Mouse (Mus musculus) gastrocnemius, adult 2 months (tissue): Measurements from ENCODE around the gene Fgfrl1. TPM values are rescaled to one million over a fixed set of nuclear protein-coding genes. Genes with fewer than 3 reads are reported as not detected.

Experiments
- DNase-seq: peaks from one replicate; pipeline ENCODE4 v3.0.0; 2022
- H3K27ac ChIP-seq: fragments of 200-600 bp; 2 replicates; pipeline ENCODE4 v1.8.1; 2022; ENCODE audit warnings: mild to moderate bottlenecking
- H3K4me3 ChIP-seq: fragments of 200-600 bp; 2 replicates; pipeline ENCODE4 v1.8.1; 2022; ENCODE audit warnings: mild to moderate bottlenecking, moderate library complexity
- CTCF ChIP-seq: fragments of 200-600 bp; IDR thresholded peaks from 2 replicates; pipeline ENCODE4 v1.8.1; 2022; ENCODE audit warnings: antibody characterized with exemption, mild to moderate bottlenecking, moderate library complexity
- intact Hi-C: fragments of 180-260 bp; cut with DNase I; formaldehyde crosslinking; loops from one replicate; pipeline ENCODE4 v1.15.1; 2025
- total RNA-seq, 2 experiments: library from RNA; stranded (reverse); gene quantifications; 2 replicates each; pipeline ENCODE4 v1.2.3; 2021

Fgfrl1 gene
- total RNA-seq, 2 experiments from 2014 or later, result 18.0 to 45.2 TPM

GRCm38 (mm10) chr5:108655381-108655780, 36.8 kb upstream of the Fgfrl1 start:
- intact Hi-C loops, result no loop called here
- Histone ChIP-seq H3K4me3 (no peak overlapping the region), H3K27ac (no peak overlapping the region)
- no peak for DNase-seq
- no peak for TF ChIP-seq CTCF

DNA sequence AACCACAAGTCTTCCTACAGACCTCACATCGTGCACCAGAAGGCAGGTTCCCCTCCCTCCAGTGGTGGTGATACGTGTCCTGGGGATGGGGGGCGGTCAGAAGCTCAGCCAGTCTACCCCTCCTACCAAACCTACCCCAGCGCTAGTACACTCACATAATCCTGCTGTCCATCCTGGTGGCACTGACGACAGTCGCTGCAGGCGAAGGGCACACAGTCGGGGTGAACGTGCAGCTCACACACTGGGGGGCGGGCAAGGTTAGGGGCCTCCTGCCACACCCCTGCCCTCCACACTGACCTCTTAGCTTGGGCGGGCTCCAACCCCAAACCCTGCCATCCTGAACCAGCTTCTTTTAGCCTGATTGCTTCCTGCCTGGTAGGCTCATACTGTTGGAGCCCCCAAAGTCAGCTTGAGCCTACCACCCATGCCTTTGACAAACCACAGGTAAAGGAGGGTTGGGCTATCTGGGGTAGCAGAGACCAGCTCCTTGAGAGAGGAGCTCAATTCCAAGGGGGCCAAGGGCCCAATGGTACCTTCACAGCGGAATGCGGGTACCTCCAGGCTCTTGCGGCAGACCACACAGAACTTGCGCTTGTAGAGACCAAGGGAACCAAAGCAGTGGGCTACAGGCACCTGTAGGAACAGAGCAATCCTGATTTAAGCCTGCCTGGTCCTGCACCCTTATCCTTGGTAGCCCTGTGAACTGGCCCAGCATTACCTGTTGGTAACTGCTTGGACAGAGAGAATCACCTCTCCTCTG, 36.1 kb upstream of the Fgfrl1 start:
- no peak for TF ChIP-seq CTCF
- H3K27ac ChIP-seq, result no peak overlapping the region
- intact Hi-C loops, result no loop called here
- H3K4me3 ChIP-seq, result no peak overlapping the region
- no peak for DNase-seq

- intact Hi-C loops, result no loop called here
- no peak for TF ChIP-seq CTCF
- no peak overlapping the region for H3K27ac ChIP-seq
- H3K4me3 ChIP-seq, result no peak overlapping the region
- no peak for DNase-seq
Measured at GRCm38 (mm10) chr5:108657406-108657805, 34.8 kb upstream of the Fgfrl1 start.

GRCm38 (mm10) chr5:108658611-108659010, 33.6 kb upstream of the Fgfrl1 start:
- no peak for DNase-seq
- no peak for TF ChIP-seq CTCF

DNA sequence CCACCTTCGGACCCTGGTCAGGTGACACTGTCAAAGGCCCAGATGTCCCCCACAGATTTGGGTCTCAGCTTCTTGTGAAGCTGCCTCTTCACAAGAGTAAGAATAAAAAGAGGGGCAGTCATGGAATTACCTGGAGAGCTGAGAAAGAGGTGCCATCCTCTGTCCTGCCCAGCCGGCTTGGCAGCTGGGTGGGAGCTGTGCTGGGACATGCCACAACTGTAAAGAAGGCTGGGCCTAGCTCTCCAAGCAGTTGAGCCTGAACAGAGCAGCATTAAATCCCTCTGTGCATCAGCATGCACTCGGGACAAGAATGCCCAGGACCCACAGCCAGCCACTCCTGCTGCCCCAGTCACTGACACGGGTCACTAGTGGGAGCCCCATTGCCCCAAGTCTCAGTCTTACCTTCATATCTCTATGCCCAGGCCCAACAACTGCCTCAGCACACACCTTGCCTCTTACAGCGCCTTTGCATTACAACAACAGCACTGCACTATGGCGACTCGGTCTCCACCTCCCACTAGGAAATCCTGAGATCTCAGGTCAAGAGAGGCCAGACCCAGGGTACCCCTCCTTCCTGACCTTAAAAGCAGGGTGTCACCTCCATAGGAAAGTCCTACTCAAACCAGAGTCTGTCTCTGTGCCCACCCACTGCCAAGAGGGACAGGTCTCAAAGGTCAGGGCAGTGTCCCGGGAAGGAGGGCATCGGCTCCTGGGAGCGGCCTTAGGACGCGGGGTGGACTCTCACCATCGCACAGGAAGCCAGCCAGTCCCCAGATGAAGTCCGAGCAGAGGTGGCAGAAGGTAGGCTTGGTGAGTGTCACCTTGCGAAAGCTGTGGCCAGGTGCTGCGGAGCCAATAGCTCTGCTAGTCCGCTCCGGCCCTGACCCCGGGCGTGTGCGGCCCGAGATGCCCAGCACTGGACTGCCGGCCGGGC, 32.2 kb upstream of the Fgfrl1 start, which contains the start of gene Idua:
Gene Idua (plus strand): TSS at position 634 of the 934 bp plus-strand sequence.
- TF ChIP-seq CTCF, result no peak
- Histone ChIP-seq H3K27ac (peak within 1 kb of the TSS; percentile 89), H3K4me3 (peak within 1 kb of the TSS; percentile 79)
- no peak for DNase-seq
- intact Hi-C loops, result no loop called here

More at GRCm38 (mm10) chr5:108658611-108659010, 33.6 kb upstream of the Fgfrl1 start:
- Histone ChIP-seq H3K27ac (no peak overlapping the region), H3K4me3 (no peak overlapping the region)
- intact Hi-C loops, result no loop called here

DNA sequence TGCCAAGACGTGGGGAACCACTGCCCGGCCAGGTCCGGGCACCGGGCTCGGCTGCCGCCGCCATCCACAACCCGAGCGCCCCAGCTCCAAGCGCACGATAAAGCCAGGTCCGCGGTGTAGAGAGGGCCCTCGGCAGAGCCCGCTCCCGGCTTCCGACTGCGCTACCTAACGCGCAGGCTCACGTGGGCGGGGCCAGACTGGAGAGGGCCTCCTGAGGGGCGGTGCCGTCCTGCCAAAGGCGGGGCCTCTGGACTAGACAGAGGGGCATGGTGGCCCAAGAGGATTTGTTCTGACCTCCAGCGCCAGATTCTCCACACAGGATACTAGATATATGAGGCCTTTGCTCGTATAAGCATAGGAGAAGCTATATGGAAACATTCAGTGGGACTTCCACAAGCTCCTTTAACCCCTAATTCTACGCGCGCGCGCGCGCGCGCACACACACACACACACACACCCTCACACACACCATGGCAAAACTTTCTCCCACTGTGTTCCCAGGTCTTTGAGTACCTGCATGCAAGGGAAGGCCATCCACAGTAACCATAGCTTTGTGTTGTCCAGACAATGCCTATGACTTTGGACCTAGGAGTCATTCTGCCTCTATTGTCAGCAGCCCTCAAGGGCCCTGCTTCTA, 31.4 kb upstream of the Fgfrl1 start:
- intact Hi-C loops, result no loop called here
- TF ChIP-seq CTCF, result no peak
- peak; percentile 96 for DNase-seq
- Histone ChIP-seq H3K27ac (peak overlapping the region; percentile 89), H3K4me3 (peak overlapping the region; percentile 79)

DNA sequence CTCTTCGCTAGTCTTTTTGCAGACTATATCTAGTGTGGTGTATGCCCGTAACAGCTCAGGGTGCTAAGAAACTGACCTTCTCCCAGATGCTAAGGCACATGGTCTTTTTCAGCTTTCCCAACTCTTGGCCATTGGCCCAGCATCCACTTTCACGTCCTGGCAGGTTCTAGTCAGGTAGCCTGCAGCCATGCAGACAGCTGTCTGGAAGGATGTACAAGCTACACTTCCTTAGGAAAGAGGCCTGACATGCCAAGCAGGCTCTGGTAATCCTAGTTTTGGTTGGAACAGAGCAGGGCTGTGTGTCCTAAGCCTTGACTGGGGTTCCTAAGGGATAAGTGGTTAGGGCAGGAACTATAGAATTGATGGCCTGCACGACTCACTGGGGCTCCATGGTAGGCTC, 29.4 kb upstream of the Fgfrl1 start:
- DNase-seq, result no peak
- intact Hi-C loops, result no loop called here
- no peak overlapping the region for H3K4me3 ChIP-seq
- TF ChIP-seq CTCF, result no peak
- H3K27ac ChIP-seq, result no peak overlapping the region

GRCm38 (mm10) chr5:108665066-108665465, 27.1 kb upstream of the Fgfrl1 start:
- DNase-seq, result no peak
- no peak for TF ChIP-seq CTCF
- intact Hi-C loops, result loop anchor here (5.0 kb wide), 1 partner anchor 233 kb away; the partner anchor contains the start of gene Atp5k
- H3K27ac ChIP-seq, result no peak overlapping the region
- no peak overlapping the region for H3K4me3 ChIP-seq

- intact Hi-C loops, result loop anchor here (5.0 kb wide), 1 partner anchor 235 kb away; the partner anchor contains the start of gene Atp5k
- TF ChIP-seq CTCF, result 0 out of 2 replicates have a peak, but pooled peaks have one; percentile 1
- DNase-seq, result no peak
- Histone ChIP-seq H3K4me3 (no peak overlapping the region), H3K27ac (no peak overlapping the region)
Measured at GRCm38 (mm10) chr5:108667370-108667769, 24.8 kb upstream of the Fgfrl1 start.

DNA sequence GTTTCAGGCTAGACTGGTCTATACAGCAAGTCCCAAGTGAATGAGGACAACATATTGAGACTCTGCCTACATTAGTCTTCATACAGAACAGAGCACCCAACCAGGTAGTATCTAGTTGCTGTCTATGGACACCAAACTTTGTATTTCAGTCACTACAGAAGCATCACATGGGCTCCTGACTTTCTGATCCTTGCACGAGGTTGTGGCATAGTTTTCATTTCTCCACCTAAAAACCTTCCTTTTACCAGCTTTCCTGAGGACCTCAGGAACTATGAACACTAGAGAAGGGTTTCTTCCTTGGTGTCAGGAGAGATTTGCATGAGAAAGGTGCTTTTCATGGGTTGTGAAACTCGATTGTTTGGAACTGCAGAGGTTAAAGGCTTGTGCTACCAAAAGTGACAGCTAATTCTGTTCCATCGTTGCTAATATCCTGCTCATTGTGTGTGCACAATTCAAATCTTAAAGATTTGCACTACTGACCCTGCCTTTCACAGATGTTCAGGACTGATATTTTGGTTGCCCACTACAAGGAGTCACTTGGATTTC, 23.7 kb upstream of the Fgfrl1 start:
- DNase-seq, result no peak
- peak overlapping the region; percentile 99 for H3K27ac ChIP-seq
- no peak for TF ChIP-seq CTCF
- H3K4me3 ChIP-seq, result peak overlapping the region; percentile 75
- intact Hi-C loops, result loop anchor here (5.0 kb wide), 1 partner anchor 236 kb away; the partner anchor contains the start of gene Atp5k

DNA sequence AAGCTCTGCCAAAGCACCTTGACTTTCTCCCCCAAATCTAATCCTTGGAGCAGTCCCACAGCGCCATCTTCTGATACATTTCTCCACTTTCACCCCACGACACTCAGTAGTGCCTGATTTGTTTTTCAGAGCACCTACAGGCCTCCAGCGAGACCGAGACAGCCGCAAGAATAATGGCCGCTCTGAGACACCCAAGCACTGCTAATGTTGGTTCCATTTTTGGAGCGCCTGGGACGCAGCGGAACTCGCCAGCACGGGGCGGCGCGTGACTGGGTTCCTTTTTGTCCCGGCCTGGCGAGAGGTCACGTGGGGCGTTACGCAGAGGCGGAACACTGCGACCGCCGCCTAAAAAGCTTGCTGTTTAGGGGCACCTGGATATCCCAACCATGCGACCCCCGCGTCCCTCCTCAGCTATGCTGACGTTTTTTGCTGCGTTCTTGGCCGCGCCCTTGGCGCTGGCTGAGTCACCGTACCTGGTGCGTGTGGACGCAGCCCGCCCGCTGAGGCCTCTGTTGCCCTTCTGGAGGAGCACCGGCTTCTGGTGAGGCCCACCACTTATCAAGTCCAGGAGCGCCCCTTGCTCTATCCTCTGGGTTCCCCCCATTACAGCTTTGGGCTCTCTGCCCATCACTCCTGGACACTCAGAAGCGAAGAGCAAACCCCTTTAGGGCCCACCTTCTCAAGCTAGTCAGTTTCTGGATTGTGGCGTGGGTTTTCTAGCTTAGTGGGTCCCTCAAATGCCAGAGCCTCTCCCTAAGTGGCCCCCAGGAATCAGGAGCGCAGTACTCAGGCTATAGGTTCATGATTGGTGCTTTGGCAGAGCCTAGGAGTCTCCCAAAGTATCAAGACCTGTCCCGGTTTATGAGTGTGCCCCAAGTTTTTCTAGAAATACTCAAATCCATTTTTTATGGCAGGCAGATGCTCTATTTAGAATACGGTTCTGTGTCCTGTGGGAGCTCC, 22.9 kb upstream of the Fgfrl1 start, which contains the start of gene Dgkq:
Gene Dgkq (minus strand): TSS at position 696 of the 960 bp plus-strand sequence.
- H3K4me3 ChIP-seq, result peak within 1 kb of the TSS; percentile 75
- DNase-seq, result peak; percentile 94
- intact Hi-C loops, result loop anchor here (5.0 kb wide), 1 partner anchor 237 kb away; the partner anchor contains the start of gene Atp5k
- peak within 1 kb of the TSS; percentile 99 for H3K27ac ChIP-seq
- peak; percentile 70 for TF ChIP-seq CTCF
